Mouse (Mus musculus): ENCODE measurements around the gene Znrf2.

- no peak for TF ChIP-seq GATA1 (IDR thresholded peaks at IDR 0.05; ENCODE audit: low read length)
- no peak for TF ChIP-seq TAL1 (IDR thresholded peaks at IDR 0.05; ENCODE audit: low read length)
Observed at GRCm38 (mm10) chr6:54941149-54941548, 124.4 kb downstream of the Znrf2 start.
